Mouse (Mus musculus) neural tube, embryonic 10.5 days (tissue): ENCODE measurements around the gene Stim2.

Experiments
- DNase-seq: peaks from one replicate; pipeline ENCODE4 v3.0.0-alpha.2; 2017; ENCODE audit warnings: low spot score; ENCODE audit errors: extremely low spot score

Stim2 gene

DNA sequence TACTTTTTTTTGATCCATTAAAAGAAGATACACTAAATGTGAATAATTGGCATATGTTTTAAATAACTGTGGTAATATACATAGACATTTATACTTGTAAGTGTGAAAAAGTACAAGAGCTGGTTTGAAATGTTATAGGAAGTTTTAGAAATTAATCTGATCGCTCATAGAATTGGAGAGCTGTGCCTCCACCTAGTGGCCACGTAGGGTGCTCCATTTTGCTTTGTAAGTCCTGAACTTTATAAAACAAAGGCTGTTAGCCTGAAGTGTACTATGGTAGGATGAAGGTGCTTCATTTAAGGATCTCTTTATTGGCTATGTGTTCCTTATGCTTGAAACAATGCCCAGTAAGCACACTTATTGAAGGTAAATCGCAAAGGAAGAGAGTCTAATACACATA, 115.0 kb downstream of the Stim2 start:
- DNase-seq: no peak

- DNase-seq: no peak
Measured at GRCm38 (mm10) chr5:54116538-54116937, 118.2 kb downstream of the Stim2 start.

DNA sequence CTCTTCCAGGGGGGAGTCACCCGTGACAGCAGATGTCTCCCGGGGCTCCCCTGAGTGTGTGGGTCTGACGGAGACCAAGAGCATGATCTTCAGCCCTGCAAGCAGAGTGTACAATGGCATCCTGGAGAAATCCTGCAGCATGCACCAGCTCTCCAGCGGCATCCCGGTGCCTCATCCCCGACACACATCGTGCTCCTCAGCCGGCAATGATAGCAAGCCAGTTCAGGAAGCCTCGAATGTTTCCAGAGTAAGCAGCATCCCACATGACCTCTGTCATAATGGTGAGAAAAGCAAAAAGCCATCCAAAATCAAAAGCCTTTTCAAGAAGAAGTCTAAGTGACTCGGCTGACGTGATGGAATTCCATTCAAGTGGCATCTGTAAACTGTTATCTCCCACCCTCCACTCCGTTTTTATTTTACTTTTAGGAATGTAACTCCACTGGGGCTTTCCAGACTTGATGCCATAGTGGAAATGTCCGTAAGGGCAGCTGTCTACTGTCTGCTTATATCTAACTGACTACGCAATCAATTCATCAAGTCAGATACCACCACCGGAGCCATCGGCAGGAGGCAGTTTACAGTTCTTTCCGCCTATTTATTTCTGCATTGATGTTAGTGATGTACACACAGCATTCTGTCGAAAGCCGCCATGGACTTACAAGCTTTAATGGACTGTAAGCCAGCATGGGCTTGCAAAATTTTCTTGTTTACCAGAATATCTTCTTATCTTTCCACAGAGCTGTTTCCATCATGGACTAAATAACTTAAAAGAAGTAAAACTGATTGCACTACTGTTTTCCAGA, 120.3 kb downstream of the Stim2 start:
- no peak for DNase-seq

GRCm38 (mm10) chr5:54148091-54148795, 149.9 kb downstream of the Stim2 start:
- DNase-seq: no peak

DNA sequence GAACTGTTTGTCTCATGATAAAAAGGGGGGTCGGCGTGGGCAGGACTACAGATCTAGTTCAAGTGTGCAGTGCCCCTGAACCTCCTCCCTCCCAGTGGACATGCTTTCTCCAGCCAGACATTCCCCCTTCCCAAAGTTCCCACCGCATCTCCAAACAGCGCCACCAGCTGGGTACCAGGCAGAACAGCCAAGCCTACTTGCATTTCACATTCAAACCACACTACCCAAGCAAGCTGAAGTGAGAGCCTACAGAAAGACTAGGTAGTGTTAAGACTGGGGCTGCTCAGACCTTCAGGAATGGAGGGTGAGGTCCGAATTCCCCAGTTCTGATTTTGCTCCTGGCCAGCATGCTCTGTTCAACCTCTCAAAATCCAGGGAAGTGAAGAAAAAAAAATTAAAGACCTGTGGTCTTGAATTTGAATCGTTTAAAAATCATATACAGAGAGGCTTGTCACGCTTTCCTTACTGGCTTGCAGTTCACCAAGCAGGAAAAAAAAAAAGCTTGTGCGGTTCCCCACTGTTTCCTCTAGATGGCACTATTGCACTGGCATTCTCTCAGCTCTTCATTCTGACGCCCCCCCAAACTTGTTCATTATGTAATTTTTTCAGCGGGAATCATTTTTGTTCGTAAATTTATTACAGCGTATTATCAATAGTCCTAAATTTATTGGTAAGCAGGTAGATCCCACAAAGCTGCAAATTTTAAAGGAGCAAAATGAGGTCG, 156.4 kb downstream of the Stim2 start:
- peak; percentile 27 for DNase-seq

GRCm38 (mm10) chr5:54155227-54155776, 157.0 kb downstream of the Stim2 start:
- no peak for DNase-seq

GRCm38 (mm10) chr5:54155916-54156315, 157.6 kb downstream of the Stim2 start:
- no peak for DNase-seq

- DNase-seq: no peak
Measured at GRCm38 (mm10) chr5:54156944-54157527, 158.7 kb downstream of the Stim2 start.

DNA sequence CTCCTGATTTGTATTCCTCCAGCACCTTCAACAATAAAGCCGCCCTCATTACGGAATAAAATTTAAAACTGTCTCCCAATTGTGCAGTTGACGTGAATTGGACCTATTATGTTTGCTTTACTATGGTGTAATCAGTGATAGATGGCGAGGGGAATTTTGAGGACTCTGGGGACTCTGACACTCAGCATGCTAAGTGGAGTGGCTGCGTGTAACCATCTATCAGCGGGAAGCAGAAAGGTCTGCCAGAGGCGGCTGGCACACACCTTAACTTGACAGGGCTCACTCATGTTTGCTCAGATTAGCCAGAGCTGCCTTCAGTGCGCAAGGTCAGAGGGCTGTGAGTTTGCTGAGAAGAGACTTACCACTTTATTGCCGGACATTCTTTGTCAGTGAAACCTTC, 159.9 kb downstream of the Stim2 start:
- no peak for DNase-seq

GRCm38 (mm10) chr5:54159156-54159793, 161.0 kb downstream of the Stim2 start:
- DNase-seq: no peak

- no peak for DNase-seq
Measured at GRCm38 (mm10) chr5:54160561-54160960, 162.3 kb downstream of the Stim2 start.

GRCm38 (mm10) chr5:54163890-54164289, 165.6 kb downstream of the Stim2 start:
- no peak for DNase-seq
